Mouse (Mus musculus) colon, adult 2 months (tissue): ENCODE data around the gene Olfr1535. TPM values are rescaled to one million over a fixed set of nuclear protein-coding genes. Genes with fewer than 3 reads are reported as not detected.

Source experiments
- polyA plus RNA-seq: library from polyadenylated mRNA; depleted of rRNA; stranded (reverse); fragments of >200 nt; gene quantifications from 2 replicates; pipeline ENCODE4 v1.2.3, GENCODE M21; 2012; rRNA removed

The Olfr1535 gene
- polyA plus RNA-seq = not detected in 2 replicates

DNA sequence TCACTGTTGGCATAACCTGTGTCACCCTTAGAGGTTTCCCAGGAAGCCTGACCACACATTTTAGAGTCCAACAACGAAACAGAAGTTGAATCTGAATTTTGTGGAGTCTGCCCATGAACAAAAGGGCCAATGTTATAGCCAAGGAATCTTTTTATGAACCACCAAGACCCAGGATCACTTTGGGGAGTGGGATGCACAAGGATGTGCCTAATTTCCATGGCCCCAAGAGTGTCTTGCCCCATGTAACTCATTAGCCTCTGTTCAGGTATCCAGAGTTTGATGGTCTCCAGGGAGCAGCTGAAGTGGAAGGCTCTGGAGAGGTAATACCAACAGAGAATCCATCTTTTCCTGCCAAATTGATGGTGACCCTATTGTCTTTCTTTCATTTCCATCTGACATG lies at the start of gene Olfr1535:
TSS of gene Olfr1535 (minus strand) at position 101 of the 400 bp plus-strand sequence.

GRCm38 (mm10) chr13:21581659-21582058 lies 22.0 kb upstream of the Olfr1535 start, which contains the start of gene Olfr1364:
Gene Olfr1364 (minus strand): TSS chr13:21581759.

GRCm38 (mm10) chr13:21542708-21543107 lies 17.0 kb downstream of the Olfr1535 start, which contains the start of gene Olfr1366:
Gene Olfr1366 (minus strand): TSS chr13:21542808.

GRCm38 (mm10) chr13:21530781-21531201 lies 28.9 kb downstream of the Olfr1535 start, which contains the start of gene Zkscan8:
Gene Zkscan8 (minus strand): TSS chr13:21531120.

Other genes with a start within 250 kb of the Olfr1535 start
- not detected in 2 replicates for gene Gpx6, start 247.8 kb downstream of the Olfr1535 start, polyA plus RNA-seq
- gene Olfr1367, start 213.0 kb downstream of the Olfr1535 start, polyA plus RNA-seq = not detected in 2 replicates
- 0.37 and 0.41 TPM in 2 replicates for gene Zscan12, start 197.1 kb downstream of the Olfr1535 start, polyA plus RNA-seq
- 17.4 and 19.1 TPM in 2 replicates for gene Zkscan3, start 157.1 kb downstream of the Olfr1535 start, polyA plus RNA-seq
- 0.19 and 0.25 TPM in 2 replicates for gene Pgbd1, start 118.8 kb downstream of the Olfr1535 start, polyA plus RNA-seq
- 5.5 and 6.3 TPM in 2 replicates for gene Zscan26, start 106.2 kb downstream of the Olfr1535 start, polyA plus RNA-seq
- gene Nkapl, start 91.4 kb downstream of the Olfr1535 start, polyA plus RNA-seq = 0.24 and 0.31 TPM in 2 replicates
- gene Zkscan4, start 81.0 kb downstream of the Olfr1535 start, polyA plus RNA-seq = 0.27 and 0.69 TPM in 2 replicates
- gene Gm10065, start 80.5 kb downstream of the Olfr1535 start, polyA plus RNA-seq = not detected in 2 replicates
- 0.09 and 0.13 TPM in 2 replicates for gene AK157302, start 64.7 kb downstream of the Olfr1535 start, polyA plus RNA-seq
- gene Gm11273, start 58.5 kb downstream of the Olfr1535 start, polyA plus RNA-seq = 18.9 and 28.5 TPM in 2 replicates
- gene Zkscan8, start 28.8 kb downstream of the Olfr1535 start, polyA plus RNA-seq = 0.98 and 1.7 TPM in 2 replicates
- not detected in 2 replicates for gene Olfr1366, start 17.1 kb downstream of the Olfr1535 start, polyA plus RNA-seq
- not detected in 2 replicates for gene Olfr1364, start 21.9 kb upstream of the Olfr1535 start, polyA plus RNA-seq
- gene Olfr1362, start 54.1 kb upstream of the Olfr1535 start, polyA plus RNA-seq = not detected in 2 replicates
- not detected in 2 replicates for gene Olfr11, start 82.6 kb upstream of the Olfr1535 start, polyA plus RNA-seq
- gene Olfr1361, start 103.5 kb upstream of the Olfr1535 start, polyA plus RNA-seq = not detected in 2 replicates
- gene Olfr1360, start 117.5 kb upstream of the Olfr1535 start, polyA plus RNA-seq = not detected in 2 replicates
- not detected in 2 replicates for gene Olfr1359, start 138.2 kb upstream of the Olfr1535 start, polyA plus RNA-seq
- 11.8 and 13.4 TPM in 2 replicates for gene Hist1h2bl, start 156.2 kb upstream of the Olfr1535 start, polyA plus RNA-seq
- 41.0 and 55.3 TPM in 2 replicates for gene Hist1h2ai, start 156.5 kb upstream of the Olfr1535 start, polyA plus RNA-seq
- gene Hist1h3h, start 157.8 kb upstream of the Olfr1535 start, polyA plus RNA-seq = 40.1 and 49.5 TPM in 2 replicates
- 4.6 and 5.2 TPM in 2 replicates for gene Hist1h2bm, start 162.2 kb upstream of the Olfr1535 start, polyA plus RNA-seq
- 5.3 and 7.1 TPM in 2 replicates for gene Hist1h4j, start 175.2 kb upstream of the Olfr1535 start, polyA plus RNA-seq
- 39.5 and 42.9 TPM in 2 replicates for gene Hist1h4k, start 190.6 kb upstream of the Olfr1535 start, polyA plus RNA-seq
- gene Hist1h2ak, start 193.9 kb upstream of the Olfr1535 start, polyA plus RNA-seq = 30.4 and 31.0 TPM in 2 replicates
- gene Hist1h2bn, start 194.2 kb upstream of the Olfr1535 start, polyA plus RNA-seq = 12.9 and 14.9 TPM in 2 replicates
- 1.4 and 1.5 TPM in 2 replicates for gene Hist1h1b, start 220.7 kb upstream of the Olfr1535 start, polyA plus RNA-seq
- 48.3 and 58.4 TPM in 2 replicates for gene Hist1h3i, start 223.5 kb upstream of the Olfr1535 start, polyA plus RNA-seq
- gene Hist1h2an, start 227.3 kb upstream of the Olfr1535 start, polyA plus RNA-seq = 15.5 and 20.4 TPM in 2 replicates
- 0.66 and 3.2 TPM in 2 replicates for gene Hist1h2bp, start 227.6 kb upstream of the Olfr1535 start, polyA plus RNA-seq